Mouse (Mus musculus): ENCODE results near the gene Mylk4. TPM values are rescaled to one million over a fixed set of nuclear protein-coding genes. Genes with fewer than 3 reads are reported as not detected.

Gene Mylk4
- polyA plus RNA-seq, 1 experiment from 2014 or later, result 0.10 TPM

DNA sequence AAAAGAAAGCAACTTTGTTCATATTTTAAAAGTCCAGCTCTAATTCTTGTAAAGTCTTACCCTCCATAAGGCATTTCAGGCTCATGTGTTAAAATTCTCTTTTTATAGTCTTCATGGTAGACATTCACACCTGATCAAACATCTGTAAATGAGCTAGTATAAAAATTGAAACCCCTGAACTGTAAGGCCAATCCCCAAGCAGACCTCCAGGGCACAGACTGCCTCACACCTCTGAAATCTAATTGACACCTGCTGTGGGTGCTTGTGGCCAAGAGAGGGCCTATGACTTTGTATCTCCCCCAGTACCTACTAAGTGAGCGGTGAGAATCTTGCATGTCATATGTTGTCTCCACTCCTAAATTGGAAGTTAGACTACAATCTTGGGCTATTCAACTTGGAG is 33.2 kb downstream of the Mylk4 start:
- H3K4me3 ChIP-seq, result no peak overlapping the region
- 89% methylated on average over 1 of the region's 1 CpGs for WGBS
- no peak overlapping the region for H3K4me2 ChIP-seq
- no peak for ATAC-seq (ENCODE audit: borderline replicate concordance, extremely low read depth, low FRiP score, low TSS enrichment)
- H3K9me3 ChIP-seq, result no peaks in the 10 kb centered on the region
- no peak overlapping the region for H3K9ac ChIP-seq
- H3K27me3 ChIP-seq, result no peaks in the 10 kb centered on the region
- H3K4me1 ChIP-seq, result no peaks in the 10 kb centered on the region; the same call in 1 of the 2 replicates
- no peak overlapping the region for H3K27ac ChIP-seq
- no peaks in the 10 kb centered on the region for H3K36me3 ChIP-seq

DNA sequence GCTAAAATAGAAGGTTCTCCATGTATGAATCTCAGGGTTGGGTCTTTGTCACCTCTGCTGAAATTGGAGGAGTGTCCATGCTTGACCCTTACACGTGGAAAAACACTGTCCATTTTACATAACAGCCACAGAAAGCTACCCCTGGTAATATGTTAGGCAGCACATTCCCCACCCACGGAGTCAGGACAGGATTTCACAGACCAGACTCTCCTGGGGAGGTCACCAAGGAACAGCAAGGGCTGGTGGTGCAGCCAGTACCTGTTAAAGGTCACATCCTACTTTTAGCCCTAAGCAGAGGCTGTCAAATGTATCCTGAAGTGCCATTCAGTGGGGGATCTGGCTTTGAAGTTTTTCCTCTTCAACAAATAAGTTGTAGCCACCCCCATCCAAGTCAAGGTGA is 35.3 kb downstream of the Mylk4 start:
- Histone ChIP-seq H3K4me2 (no peak overlapping the region), H3K9ac (no peak overlapping the region), H3K27ac (no peak overlapping the region), H3K4me3 (no peak overlapping the region), H3K27me3 (no peaks in the 10 kb centered on the region), H3K9me3 (no peaks in the 10 kb centered on the region), H3K4me1 (no peaks in the 10 kb centered on the region; the same call in 1 of the 2 replicates), H3K36me3 (no peaks in the 10 kb centered on the region)
- ATAC-seq (ENCODE audit: borderline replicate concordance, extremely low read depth, low FRiP score, low TSS enrichment), result no peak
- WGBS, result 55% methylated on average over 2 of the region's 2 CpGs

DNA sequence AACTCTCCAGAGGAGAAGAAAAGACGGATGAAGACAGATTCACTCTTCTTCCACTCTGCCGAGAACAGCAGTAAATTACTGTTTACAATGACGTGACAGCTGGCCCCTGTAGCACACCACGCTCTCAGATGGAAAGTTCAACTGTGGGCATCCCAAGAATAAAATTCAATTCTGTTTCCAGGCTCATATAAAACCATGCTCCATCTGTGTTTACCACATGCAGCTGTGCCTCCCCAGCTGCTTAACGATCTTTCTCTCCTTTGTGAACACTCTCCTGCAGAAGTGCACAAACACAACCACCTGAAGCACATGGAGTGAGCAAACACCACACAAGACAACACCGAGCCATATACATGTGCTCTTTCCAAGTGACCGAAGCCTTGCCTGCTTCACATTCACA is 42.6 kb downstream of the Mylk4 start:
- WGBS, result 45% methylated on average over 7 of the region's 7 CpGs
- Histone ChIP-seq H3K4me2 (no peak overlapping the region), H3K9ac (no peak overlapping the region), H3K27me3 (no peaks in the 10 kb centered on the region), H3K9me3 (no peaks in the 10 kb centered on the region), H3K27ac (no peak overlapping the region), H3K36me3 (no peaks in the 10 kb centered on the region), H3K4me1 (no peaks in the 10 kb centered on the region), H3K4me3 (no peak overlapping the region)
- no peak for ATAC-seq (ENCODE audit: borderline replicate concordance, extremely low read depth, low FRiP score, low TSS enrichment)

DNA sequence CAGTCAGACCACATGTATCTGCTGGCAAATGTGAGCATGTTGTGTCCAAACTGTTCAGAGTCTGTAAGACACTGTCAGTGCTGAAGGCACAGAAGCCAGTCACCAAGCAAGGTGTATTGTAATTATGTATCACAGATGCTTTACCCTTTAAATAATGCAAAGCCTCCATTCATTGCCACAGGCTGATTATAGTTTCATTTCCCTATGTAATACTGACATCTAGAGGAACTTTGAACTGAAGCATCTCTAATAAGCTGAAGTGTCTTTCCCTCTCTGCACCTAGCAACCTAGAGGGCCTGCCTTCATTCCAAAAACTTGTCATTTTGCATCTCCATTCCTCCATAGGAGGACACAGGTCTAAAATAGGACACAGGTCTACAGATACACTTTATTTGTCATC is 52.5 kb downstream of the Mylk4 start:
- Histone ChIP-seq H3K36me3 (no peaks in the 10 kb centered on the region), H3K27me3 (no peaks in the 10 kb centered on the region; the same call in 1 of the 2 replicates), H3K4me1 (no peaks in the 10 kb centered on the region), H3K4me2 (no peak overlapping the region), H3K27ac (no peak overlapping the region), H3K9ac (no peak overlapping the region), H3K9me3 (no peaks in the 10 kb centered on the region), H3K4me3 (no peak overlapping the region)
- ATAC-seq (ENCODE audit: borderline replicate concordance, extremely low read depth, low FRiP score, low TSS enrichment), result no peak

DNA sequence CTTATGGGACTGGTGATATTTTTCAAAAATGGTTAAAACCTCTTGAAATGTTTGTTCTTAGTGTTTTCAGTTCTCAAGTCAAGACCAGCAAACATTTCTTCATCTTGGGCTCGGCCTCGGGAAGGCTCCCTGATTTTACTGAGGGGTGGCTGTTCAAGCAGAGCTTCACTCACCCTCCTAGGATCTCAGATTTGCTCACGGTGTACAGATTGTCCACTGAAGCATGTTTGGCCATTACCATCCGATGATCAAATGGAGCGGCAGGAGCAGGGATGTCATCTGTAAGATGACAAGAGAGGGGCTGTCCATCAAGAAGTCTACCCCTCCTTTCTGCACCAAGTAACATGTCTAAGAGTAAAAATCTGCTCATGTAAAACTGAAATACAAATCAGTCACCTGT is 59.1 kb downstream of the Mylk4 start:
- Histone ChIP-seq H3K27ac (no peak overlapping the region), H3K9me3 (no peaks in the 10 kb centered on the region), H3K4me3 (no peak overlapping the region), H3K27me3 (no peaks in the 10 kb centered on the region), H3K36me3 (no peaks in the 10 kb centered on the region), H3K4me1 (no peaks in the 10 kb centered on the region), H3K4me2 (no peak overlapping the region), H3K9ac (no peak overlapping the region)
- WGBS, result 81% methylated on average over 5 of the region's 5 CpGs
- no peak for ATAC-seq (ENCODE audit: borderline replicate concordance, extremely low read depth, low FRiP score, low TSS enrichment)

DNA sequence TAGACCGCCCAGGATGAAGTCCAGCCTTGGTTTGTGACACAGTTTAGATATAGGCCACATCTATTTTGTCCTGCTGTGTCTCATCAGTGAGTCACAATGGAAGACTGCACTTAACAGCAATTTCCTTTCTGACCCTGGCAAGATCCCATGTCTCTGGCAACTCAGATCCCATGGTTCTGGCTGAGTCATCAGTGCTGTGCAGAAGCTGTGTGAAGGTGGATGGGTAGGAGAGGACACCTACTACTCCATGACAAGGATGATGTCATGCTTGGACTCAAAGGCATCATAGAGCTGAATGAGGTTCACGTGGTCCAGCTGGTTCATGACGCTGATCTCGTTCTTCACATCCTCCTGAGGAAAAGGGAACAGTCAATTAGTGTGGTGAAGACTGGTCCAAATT is 62.0 kb downstream of the Mylk4 start:
- Histone ChIP-seq H3K9ac (no peak overlapping the region), H3K4me2 (no peak overlapping the region), H3K4me1 (no peaks in the 10 kb centered on the region), H3K9me3 (no peaks in the 10 kb centered on the region), H3K4me3 (no peak overlapping the region), H3K27me3 (no peaks in the 10 kb centered on the region), H3K27ac (no peak overlapping the region), H3K36me3 (no peaks in the 10 kb centered on the region)
- ATAC-seq (ENCODE audit: borderline replicate concordance, extremely low read depth, low FRiP score, low TSS enrichment), result no peak
- 81% methylated on average over 4 of the region's 4 CpGs for WGBS

DNA sequence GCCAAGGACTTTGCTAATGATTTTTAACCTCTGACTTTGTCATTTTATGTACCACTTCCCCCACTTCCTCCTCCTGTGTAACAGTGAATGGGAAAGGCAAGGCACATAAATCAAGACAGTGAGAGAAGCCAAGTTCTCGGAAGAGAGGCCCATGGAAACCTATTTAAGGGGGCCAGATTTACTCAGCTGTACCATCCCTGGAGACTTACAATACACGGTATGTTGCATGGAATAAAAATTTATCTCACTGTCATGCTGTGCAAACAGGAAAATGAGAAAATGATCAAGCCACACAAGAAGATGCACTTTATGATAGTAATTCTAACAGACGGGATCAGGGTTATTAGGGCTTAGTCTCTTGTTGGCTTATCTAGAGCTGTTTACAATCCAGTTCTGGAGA is 64.5 kb downstream of the Mylk4 start:
- Histone ChIP-seq H3K9me3 (no peaks in the 10 kb centered on the region), H3K27me3 (no peaks in the 10 kb centered on the region), H3K9ac (no peak overlapping the region), H3K27ac (no peak overlapping the region), H3K4me3 (no peak overlapping the region), H3K4me2 (no peak overlapping the region), H3K36me3 (no peaks in the 10 kb centered on the region), H3K4me1 (no peaks in the 10 kb centered on the region)
- WGBS, result 47% methylated on average over 3 of the region's 3 CpGs
- ATAC-seq (ENCODE audit: borderline replicate concordance, extremely low read depth, low FRiP score, low TSS enrichment), result no peak

DNA sequence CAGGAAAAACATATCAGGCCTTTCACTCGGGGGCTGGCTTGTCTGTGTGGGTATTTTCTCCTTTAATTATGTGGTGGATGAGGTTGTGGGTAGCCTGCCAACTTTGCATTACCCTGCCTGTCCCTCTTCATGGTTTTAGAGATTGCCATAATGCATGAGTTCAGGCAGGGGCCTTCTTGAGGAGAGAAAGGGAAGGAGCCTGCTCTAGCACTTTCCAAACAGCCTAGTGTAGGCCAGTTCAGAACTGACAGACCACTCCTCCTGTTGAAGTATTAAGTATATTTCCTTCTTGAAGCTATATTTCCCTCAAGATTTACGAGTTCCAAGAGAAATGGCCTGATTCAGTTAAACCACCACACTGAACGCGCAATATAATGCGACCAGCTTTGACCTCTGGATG is 66.0 kb downstream of the Mylk4 start:
- Histone ChIP-seq H3K9me3 (no peaks in the 10 kb centered on the region), H3K9ac (no peak overlapping the region), H3K27me3 (no peaks in the 10 kb centered on the region), H3K36me3 (no peaks in the 10 kb centered on the region), H3K4me3 (no peak overlapping the region), H3K27ac (no peak overlapping the region), H3K4me1 (no peaks in the 10 kb centered on the region), H3K4me2 (no peak overlapping the region)
- ATAC-seq (ENCODE audit: borderline replicate concordance, extremely low read depth, low FRiP score, low TSS enrichment), result no peak
- 75% methylated on average over 5 of the region's 5 CpGs for WGBS

DNA sequence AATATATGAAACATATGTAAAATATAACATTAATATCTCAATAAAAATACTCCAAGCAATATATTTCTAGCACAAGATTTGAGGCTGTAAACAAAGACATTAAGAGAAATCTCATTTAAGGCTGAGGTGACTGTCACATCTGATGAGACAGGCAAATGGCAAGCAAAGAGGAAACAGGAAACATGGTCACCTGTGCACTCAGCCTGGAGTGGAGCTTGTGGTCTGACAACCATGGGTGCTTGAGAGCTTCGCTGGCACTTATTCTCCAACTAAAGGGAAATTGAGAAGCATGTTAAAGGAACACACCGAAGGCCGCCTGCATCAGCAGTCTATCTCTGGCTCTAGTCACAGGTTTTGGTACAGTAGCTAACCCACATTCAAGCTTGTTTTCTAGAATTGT is 71.2 kb downstream of the Mylk4 start:
- Histone ChIP-seq H3K4me1 (no peaks in the 10 kb centered on the region), H3K9ac (no peak overlapping the region), H3K4me2 (no peak overlapping the region), H3K27me3 (no peaks in the 10 kb centered on the region), H3K9me3 (no peaks in the 10 kb centered on the region), H3K4me3 (no peak overlapping the region), H3K36me3 (no peaks in the 10 kb centered on the region), H3K27ac (no peak overlapping the region)
- ATAC-seq (ENCODE audit: borderline replicate concordance, extremely low read depth, low FRiP score, low TSS enrichment), result no peak
- 83% methylated on average over 3 of the region's 3 CpGs for WGBS

DNA sequence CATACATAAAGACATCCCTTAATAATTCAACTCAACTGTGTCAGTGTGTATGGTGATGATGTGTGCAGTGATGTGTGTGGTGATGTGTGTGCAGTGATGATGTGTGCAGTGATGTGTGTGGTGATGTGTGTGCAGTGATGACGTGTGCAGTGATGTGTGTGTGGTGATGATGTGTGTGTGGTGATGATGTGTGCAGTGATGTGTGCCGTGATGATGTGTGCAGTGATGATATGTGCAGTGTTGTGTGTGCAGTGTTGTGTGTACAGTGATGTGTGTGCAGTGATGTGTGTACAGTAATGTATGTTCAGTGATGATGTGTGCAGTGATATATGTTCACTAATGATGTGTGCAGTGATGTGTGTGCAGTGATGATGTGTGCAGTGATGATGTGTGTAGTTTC is 75.9 kb downstream of the Mylk4 start:
- WGBS, result 50% methylated on average over 2 of the region's 2 CpGs
- Histone ChIP-seq H3K27ac (no peak overlapping the region), H3K36me3 (no peaks in the 10 kb centered on the region), H3K4me3 (no peak overlapping the region), H3K27me3 (no peaks in the 10 kb centered on the region), H3K4me1 (peaks cover 11% of the 10 kb centered on the region; the same call in 1 of the 2 replicates), H3K9me3 (no peaks in the 10 kb centered on the region), H3K4me2 (no peak overlapping the region), H3K9ac (no peak overlapping the region)
- peak; percentile 59; the same call in 1 of the 2 replicates for ATAC-seq (ENCODE audit: borderline replicate concordance, extremely low read depth, low FRiP score, low TSS enrichment)

DNA sequence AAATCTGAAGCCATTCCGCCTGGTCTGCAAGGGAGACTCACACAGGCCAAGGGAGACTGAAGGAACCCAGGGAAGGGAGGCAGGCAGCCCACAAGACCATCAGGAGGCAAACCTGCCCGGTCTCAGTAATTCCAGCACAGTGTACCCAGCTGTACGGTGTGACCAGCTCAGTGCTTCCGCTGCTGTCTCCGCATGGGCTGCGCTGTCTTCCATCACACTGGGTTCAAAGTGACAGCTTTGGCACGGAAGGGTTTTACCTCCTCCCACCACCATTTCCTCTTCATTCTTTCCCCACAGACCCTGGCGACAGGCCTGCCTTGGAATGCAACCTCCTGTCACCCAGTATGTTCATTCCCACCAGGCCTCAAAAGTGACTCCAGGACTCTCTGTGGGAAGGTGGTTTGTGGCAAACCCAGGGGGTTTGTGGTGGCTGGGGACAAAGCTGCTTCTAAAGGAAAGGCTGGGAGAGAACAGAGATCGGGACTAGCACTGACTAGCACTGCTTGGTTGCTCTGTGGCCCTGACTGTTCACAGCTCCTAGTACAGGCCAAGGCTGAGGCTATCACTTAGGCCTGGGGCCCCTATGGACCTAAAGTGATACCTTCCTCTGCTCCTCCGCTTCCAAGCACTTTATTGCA is 77.0 kb downstream of the Mylk4 start:
- H3K9ac ChIP-seq, result no peak overlapping the region
- no peaks in the 10 kb centered on the region for H3K27me3 ChIP-seq
- 0 out of 2 replicates have a peak overlapping the region, but pooled peaks have one; percentile 10 for H3K27ac ChIP-seq
- H3K4me2 ChIP-seq, result no peak overlapping the region
- no peak overlapping the region for H3K4me3 ChIP-seq
- WGBS, result 41% methylated on average over 10 of the region's 10 CpGs
- ATAC-seq (ENCODE audit: borderline replicate concordance, extremely low read depth, low FRiP score, low TSS enrichment), result peak; percentile 62; the same call in 1 of the 2 replicates
- no peaks in the 10 kb centered on the region for H3K9me3 ChIP-seq
- peaks cover 11% of the 10 kb centered on the region; the same call in 1 of the 2 replicates for H3K4me1 ChIP-seq
- no peaks in the 10 kb centered on the region for H3K36me3 ChIP-seq

DNA sequence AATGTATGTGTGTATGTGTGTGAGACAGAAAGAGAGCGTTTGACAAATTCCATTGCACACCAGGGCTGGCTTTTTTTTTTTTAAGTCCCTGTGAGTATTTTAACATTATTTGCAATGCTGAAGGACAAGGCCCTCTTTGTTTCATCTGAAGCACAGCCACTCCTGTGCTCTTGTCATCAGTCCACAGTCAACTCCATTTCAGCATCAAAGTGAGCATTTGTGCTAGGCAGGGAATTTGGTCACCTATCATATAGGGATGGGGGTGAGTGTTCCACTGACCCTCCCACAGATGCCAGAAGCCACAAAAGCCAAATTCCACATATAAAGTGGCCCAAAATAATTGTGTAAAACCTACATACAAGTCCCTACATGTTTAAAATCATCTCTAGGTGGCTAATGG is 78.4 kb downstream of the Mylk4 start:
- no peaks in the 10 kb centered on the region for H3K27me3 ChIP-seq
- 43% methylated on average over 1 of the region's 1 CpGs for WGBS
- H3K9ac ChIP-seq, result no peak overlapping the region
- H3K4me1 ChIP-seq, result peaks cover 11% of the 10 kb centered on the region; the same call in 1 of the 2 replicates
- ATAC-seq (ENCODE audit: borderline replicate concordance, extremely low read depth, low FRiP score, low TSS enrichment), result no peak
- H3K36me3 ChIP-seq, result no peaks in the 10 kb centered on the region
- no peak overlapping the region for H3K4me2 ChIP-seq
- H3K27ac ChIP-seq, result peak overlapping the region; percentile 9; the same call in 1 of the 2 replicates
- no peaks in the 10 kb centered on the region for H3K9me3 ChIP-seq
- H3K4me3 ChIP-seq, result no peak overlapping the region

DNA sequence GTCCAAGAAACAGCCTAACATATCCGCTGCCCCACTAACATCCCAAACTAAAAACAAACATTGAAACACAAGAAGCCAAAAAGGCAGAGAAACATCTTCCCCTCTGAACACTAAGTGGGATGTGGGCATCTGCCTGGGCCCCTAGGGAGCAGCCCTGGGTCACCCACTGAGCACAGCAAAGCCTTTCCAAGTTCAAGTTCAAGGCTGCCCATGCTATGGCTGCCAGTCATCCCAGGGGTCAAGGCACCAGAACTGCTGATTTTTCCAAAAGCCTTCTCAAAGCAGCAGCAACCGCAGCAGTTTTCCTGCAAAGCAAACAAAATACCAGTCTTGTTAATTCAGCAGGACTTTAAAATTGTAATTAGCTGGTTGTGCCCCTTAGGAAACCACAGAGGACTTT is 78.8 kb downstream of the Mylk4 start:
- WGBS, result 51% methylated on average over 2 of the region's 2 CpGs

More for the DNA sequence above, 78.8 kb downstream of the Mylk4 start:
- Histone ChIP-seq H3K27me3 (no peaks in the 10 kb centered on the region), H3K27ac (peak overlapping the region; percentile 9; the same call in 1 of the 2 replicates), H3K36me3 (no peaks in the 10 kb centered on the region), H3K4me1 (peaks cover 11% of the 10 kb centered on the region; the same call in 1 of the 2 replicates), H3K4me2 (no peak overlapping the region), H3K9ac (no peak overlapping the region), H3K9me3 (no peaks in the 10 kb centered on the region), H3K4me3 (no peak overlapping the region)
- no peak for ATAC-seq (ENCODE audit: borderline replicate concordance, extremely low read depth, low FRiP score, low TSS enrichment)
